Mouse (Mus musculus) c-Kit-negative CD71-positive TER-119-positive erythroid progenitor cells, embryonic 14.5 days (primary cell): ENCODE results near the gene Prkcz.

Experiments used
- DNase-seq: peaks from one replicate; pipeline ENCODE4 v3.0.0-alpha.2; 2013; ENCODE audit warnings: low read depth, low spot score

Prkcz gene

GRCm38 (mm10) chr4:155220213-155221100 lies 140.7 kb downstream of the Prkcz start:
- DNase-seq: no peak

GRCm38 (mm10) chr4:155219271-155220212 lies 141.6 kb downstream of the Prkcz start:
- no peak for DNase-seq

GRCm38 (mm10) chr4:155218104-155218732 lies 142.9 kb downstream of the Prkcz start:
- DNase-seq: no peak

GRCm38 (mm10) chr4:155217241-155218103 lies 143.7 kb downstream of the Prkcz start:
- DNase-seq: no peak

GRCm38 (mm10) chr4:155215773-155216630 lies 145.2 kb downstream of the Prkcz start:
- DNase-seq: no peak

GRCm38 (mm10) chr4:155215203-155215602 lies 146.0 kb downstream of the Prkcz start:
- no peak for DNase-seq

- DNase-seq: no peak
Observed at GRCm38 (mm10) chr4:155214793-155215192, 146.4 kb downstream of the Prkcz start.

- DNase-seq: no peak
Observed at GRCm38 (mm10) chr4:155214188-155214587, 147.0 kb downstream of the Prkcz start.

- DNase-seq: no peak
Observed at GRCm38 (mm10) chr4:155213752-155214054, 147.5 kb downstream of the Prkcz start.

GRCm38 (mm10) chr4:155213052-155213751 lies 148.0 kb downstream of the Prkcz start:
- no peak for DNase-seq
